Mouse (Mus musculus): ENCODE measurements around the gene B3glct. TPM values are rescaled to one million over a fixed set of nuclear protein-coding genes. Genes with fewer than 3 reads are reported as not detected.

The B3glct gene
- total RNA-seq, 2 experiments from 2014 or later, result 29.8 to 33.7 TPM

DNA sequence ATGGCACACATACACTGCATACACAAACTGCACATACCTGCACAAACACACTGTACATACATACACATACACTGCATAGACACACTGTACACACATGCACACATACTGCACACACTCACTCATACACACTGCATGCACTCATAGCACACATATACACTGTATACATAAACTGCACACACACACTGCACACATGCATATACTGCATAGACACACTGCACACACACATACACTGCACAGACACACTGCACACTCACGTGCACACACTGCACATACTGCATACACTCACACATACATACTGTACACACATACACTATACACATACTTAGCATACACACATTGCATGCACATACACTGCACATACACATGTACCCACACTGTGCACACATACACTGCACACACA is 59.2 kb downstream of the B3glct start:
- no peak for ATAC-seq (replicated peaks; ENCODE audit: low FRiP score, low TSS enrichment, poor library complexity, severe bottlenecking)

DNA sequence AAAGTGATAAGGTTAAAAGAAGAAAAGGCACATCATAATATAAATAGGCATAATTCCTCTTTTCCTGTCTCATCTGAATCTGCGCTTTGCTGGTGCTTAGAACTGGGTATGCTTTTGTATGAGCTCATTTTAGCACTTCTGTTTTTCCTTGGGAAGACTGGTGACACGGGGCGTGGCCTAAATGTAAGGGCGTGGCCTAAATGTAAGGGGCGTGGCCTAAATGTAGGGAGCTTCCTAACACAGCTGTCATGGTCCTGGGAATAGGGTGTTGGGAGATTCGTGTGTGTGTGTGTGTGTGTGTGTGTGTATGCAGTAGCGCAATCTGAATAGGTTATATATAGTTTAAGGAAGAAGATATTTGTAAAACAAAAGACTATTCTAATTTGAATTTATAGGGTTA is 62.1 kb downstream of the B3glct start:
- no peak for ATAC-seq (replicated peaks; ENCODE audit: low FRiP score, low TSS enrichment, poor library complexity, severe bottlenecking)

DNA sequence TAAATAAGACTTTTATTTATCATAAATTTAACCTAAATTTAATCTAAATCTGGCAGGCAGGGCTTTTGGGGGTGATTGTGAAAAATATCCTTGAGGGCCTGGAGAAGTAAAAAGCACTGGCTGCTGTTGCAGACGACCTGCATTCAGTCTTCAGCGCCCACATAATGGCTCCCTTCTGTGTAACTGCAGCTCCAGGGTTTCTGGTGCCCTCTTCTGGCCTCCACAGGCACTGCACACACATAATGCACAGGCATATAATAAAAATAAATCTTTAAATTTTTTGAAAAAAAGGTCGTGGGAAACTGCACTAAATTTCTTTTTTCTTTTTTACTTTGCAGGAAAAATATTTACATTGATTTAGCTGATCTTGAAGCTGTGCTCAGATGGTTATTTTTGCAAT is 62.7 kb downstream of the B3glct start:
- ATAC-seq (replicated peaks; ENCODE audit: low FRiP score, low TSS enrichment, poor library complexity, severe bottlenecking), result no peak

DNA sequence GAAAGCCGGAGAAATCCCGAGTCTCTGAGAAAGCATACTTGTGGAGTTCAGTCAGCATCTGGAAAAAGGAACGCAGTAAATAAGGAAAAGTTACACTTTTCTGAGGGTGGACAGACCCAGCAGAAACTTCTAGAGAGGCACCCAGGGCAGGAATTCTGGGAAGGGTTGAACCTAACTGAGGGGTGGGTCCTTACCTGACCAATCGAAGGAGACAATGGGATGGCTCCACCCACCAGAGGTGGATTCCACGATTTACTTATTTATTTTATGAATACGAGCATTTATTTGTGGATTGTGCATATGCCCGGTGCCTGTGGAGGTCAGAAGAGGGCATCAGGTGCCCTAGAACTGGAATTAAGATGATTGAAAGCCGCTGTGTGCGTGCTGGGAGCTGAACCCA is 64.3 kb downstream of the B3glct start:
- no peak for ATAC-seq (replicated peaks; ENCODE audit: low FRiP score, low TSS enrichment, poor library complexity, severe bottlenecking)

DNA sequence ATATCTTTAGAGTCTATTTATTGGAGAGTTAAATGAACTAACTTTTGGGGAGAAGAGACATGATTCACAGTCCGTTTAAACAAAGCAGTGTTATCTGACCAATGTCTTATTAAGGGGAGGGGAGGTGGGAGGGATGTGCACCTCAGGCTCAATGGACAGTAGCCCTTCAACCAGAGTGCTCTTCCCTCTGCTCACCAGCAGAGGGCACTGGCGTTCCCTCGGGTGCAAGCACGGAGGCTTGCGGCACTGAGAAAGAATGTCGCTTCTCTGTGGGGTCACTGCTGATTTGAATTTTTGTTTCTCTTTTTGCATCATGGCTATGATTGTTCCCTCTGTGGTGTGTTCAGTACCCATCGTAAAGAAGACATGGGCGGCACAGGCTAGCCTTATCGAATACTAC is 67.0 kb downstream of the B3glct start:
- no peak for ATAC-seq (replicated peaks; ENCODE audit: low FRiP score, low TSS enrichment, poor library complexity, severe bottlenecking)

DNA sequence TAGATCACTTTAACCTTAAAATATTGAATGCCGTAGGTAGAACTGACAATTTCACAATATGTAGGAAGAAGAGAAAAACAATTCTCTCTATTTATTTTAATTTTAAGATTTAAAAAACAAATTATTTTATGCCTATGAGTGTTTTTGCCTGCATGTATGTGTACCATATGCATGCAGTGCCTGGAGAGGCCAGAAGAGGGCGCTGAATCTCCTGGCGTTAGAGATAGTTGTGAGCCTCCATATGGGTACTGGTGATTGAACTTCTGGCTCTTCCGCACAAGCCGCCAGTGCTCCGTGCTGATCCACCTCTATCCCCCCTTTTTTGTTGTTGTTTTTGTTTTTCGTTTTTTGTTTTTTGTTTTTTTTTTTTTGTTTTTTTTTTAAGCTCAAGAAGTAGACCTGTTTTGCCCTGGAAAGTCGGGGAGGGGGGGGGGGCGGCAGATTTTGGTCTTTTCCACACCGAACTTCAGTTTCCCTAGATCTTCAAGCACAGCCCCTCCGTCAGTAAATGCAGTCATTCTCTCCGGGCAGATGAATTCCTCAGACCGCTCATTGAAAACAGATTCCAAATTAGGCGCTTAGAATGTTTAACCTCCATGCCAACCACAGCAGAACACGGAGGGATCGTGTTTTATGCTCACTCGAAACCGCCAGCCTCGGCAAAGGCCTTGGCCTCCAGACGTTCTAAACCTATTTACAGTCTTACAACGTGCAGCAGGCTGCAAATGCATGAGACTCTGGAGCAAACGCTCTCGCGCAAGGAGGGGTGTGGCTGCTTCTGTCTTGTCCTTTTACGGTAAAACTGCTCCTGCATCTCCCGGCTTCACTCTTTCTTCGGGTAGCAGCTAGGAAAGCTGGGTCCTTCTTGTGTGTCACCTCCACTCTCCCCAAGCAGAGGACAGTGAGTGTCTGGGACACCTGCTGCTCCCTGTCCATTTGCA is 70.9 kb downstream of the B3glct start:
- no peak for ATAC-seq (replicated peaks; ENCODE audit: low FRiP score, low TSS enrichment, poor library complexity, severe bottlenecking)

DNA sequence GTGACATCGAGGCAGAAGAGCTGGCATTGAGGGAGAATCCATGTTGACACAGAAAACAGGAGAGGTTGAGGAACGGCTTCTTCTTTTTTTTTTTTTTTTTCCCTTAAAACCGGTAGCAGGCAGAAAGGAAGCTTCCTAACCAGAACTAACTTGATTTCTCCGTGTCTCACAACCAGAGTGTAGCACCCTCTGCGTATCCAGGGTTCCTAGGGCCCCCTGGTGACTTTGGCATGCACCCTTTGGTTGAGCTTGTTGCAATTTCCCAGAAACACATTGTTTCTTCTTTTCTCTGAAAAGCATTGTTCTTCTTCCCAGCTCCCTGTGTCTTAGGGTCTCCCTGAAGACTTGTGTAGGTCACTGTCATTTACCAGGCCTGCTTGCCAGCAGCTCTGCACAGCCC is 73.8 kb downstream of the B3glct start:
- ATAC-seq (replicated peaks; ENCODE audit: low FRiP score, low TSS enrichment, poor library complexity, severe bottlenecking), result no peak

DNA sequence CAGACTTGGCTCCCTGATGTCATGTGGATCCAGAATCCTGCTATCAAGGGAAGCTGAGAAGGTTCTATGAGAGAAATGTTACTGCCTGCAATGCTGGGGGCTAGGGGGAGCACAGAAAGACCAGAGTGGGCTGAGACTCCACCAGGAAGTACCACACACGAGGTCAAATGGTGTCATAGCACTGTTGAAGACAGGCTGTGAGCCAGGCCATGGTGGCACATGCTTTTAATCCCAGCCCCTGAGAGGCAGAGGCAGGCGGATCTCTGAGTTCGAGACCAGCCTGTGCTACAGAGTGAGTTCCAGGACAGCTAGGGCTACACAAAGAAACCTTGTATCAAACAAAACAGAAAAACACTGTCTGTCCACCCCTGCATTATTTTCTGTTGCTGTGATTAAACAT is 75.0 kb downstream of the B3glct start:
- no peak for ATAC-seq (replicated peaks; ENCODE audit: low FRiP score, low TSS enrichment, poor library complexity, severe bottlenecking)

DNA sequence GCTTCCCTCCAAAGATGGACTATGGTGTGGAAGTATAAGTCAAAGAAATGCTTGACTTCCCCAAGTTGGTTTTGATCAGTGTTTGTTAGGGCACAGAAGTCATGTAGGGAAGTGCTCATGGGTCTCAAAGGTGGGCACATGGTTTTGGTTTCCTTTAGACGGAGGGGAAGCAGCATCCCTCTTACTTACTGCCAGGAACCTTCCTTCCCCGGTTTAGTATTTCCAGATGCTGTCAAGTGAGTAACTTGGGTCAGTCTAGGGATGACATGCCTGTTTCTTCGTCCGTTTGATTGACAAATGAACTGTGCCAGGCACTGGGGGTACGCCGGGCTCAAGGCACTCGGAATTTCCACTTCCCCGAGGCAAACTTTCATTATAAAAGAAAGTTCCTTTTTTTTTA is 89.1 kb downstream of the B3glct start:
- no peak for ATAC-seq (replicated peaks; ENCODE audit: low FRiP score, low TSS enrichment, poor library complexity, severe bottlenecking)

DNA sequence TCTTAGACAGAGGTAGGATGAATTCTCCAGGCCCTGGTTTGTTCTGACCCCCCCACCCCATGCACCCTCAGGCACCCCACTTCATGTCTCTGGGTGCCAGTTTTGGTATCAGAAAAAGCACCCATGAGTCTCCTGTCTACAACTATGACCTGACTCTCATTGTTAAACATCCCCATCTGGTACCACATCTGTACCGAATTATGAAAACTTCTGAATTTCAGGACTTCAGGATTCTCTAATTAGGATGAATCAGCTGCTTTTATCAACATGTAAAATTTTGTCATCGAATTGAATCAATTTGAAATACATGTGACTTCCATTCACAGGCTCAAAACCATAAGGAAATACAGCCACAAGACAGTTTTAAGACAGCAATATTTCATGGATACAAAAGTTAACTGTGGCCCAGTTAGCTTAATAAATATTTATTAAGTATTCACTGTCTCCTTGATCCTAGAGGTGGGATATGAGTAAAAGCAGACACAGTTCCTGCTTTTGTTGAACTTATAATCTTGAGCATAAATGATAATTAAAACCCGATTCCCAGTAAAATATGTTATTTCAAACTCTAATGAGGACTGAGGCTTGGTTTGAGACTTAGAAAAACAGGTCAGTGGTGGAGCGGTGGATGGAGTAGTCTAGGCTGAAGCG is 89.7 kb downstream of the B3glct start:
- no peak for ATAC-seq (replicated peaks; ENCODE audit: low FRiP score, low TSS enrichment, poor library complexity, severe bottlenecking)

DNA sequence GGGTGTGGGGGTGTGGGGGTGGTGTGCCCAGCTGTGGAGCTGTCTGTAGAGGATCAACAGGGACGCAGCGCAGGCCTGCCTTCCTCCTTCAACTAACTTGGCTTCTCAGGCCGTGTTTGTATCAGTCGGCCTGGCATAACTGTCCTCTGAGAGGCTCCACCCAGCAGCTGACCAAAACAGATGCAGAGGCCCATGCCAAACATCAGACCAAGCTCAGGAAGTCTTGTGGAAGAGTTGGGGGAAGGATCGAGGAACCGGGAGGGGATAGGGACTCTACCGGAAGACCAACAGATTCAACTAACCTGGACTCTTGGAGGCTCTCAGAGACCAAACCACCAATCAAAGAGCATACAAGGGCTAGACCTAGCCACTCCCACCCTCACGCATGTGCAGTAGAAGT is 91.6 kb downstream of the B3glct start:
- ATAC-seq (replicated peaks; ENCODE audit: low FRiP score, low TSS enrichment, poor library complexity, severe bottlenecking), result no peak

DNA sequence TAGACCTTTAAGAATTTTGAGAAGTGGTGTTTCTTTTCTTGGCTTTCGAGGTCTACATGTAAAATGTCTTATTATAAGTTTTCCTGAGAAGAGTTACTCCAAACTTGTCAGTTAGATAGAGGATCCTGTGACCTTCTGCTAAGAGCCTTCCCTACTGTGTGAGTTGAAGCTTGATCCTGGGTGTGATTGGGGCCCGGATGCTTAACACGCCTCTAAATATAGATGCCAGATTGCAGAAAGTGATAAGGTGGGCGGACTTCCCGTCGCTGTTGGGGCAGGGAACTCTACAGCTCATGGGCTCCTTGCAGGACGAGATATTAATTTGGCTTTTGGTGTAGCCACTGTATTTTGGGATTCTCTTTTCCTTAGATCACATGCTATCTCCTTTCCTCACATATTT is 98.0 kb downstream of the B3glct start:
- ATAC-seq (replicated peaks; ENCODE audit: low FRiP score, low TSS enrichment, poor library complexity, severe bottlenecking), result peak; percentile 49; the same call in 1 of the 2 replicates

DNA sequence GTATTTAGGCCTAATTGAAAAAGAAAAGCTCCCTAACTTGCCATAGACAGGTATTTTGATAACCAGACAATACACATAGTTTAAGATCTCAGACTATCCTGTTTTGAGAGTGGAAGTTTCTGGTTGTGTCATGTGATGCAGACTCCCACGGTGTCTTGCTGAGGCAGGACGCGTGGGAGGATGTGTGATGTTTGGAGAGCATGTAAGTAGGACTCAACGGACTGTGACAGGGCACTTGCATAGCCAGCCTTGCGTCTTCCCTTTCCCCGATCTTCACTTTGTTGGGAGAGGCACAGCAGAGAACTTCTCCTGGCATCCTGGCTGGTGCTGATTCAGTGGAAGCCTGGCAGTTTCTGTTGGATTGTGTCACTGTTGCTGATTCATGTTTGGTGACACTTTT is 101.7 kb downstream of the B3glct start:
- no peak for ATAC-seq (replicated peaks; ENCODE audit: low FRiP score, low TSS enrichment, poor library complexity, severe bottlenecking)

DNA sequence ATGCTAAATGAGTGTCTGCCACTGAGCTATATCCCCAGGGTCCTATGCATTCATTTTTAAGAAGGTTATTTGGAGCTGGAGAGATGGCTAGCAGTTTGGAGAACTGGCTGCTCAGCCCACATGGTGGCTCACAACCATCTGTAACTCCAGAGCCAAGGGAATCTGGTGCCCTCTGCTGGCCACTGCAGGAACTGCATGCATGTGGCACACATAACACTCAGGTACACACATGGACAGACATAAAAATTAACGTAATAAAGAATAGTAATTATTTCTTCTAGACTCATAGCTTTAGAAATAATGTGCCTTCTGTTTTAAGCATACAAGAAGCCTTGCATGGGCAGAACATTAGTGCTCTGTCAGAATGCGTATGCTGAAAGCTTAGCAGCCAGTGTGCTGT is 102.4 kb downstream of the B3glct start:
- ATAC-seq (replicated peaks; ENCODE audit: low FRiP score, low TSS enrichment, poor library complexity, severe bottlenecking), result peak; percentile 63; the same call in 1 of the 2 replicates

DNA sequence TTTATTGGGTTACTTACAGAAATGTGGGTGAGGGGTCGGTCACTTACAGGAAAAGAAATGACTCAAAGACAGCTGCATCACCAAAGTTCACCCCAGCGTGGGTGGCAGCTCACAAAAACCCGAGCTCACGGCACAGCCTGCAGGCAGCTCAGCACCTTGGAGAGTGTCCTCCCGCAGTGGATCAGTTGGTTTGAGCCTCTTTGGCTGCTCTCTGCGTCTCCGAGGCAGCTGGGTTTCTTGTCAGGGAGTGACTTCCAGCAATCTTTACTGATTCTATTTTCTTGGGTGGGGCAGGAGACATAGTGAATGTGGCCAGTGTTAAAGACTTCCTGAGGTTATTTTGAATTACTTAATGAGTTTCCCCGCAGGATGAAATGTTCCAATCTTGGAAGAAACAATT is 112.1 kb downstream of the B3glct start:
- ATAC-seq (replicated peaks; ENCODE audit: low FRiP score, low TSS enrichment, poor library complexity, severe bottlenecking), result no peak

DNA sequence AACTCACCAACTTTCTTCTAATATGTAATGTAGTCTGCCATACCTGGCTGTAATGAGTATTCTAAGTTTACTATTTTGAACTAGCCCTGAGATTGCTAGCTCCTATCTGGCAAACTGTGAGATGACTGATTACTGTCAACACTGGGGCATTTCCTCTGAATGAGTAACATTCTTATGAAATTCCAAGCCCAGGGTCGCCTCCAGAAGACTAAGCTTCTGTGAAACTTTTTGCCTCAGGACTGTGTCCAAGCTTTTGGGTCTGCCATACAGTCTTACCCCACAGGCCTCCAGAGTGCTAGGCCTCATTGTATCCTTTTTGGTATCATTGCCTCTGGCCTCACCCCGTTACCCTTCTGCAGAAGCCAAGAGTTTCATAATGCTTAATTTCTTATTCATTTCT is 132.0 kb downstream of the B3glct start:
- no peak for ATAC-seq (replicated peaks; ENCODE audit: low FRiP score, low TSS enrichment, poor library complexity, severe bottlenecking)

DNA sequence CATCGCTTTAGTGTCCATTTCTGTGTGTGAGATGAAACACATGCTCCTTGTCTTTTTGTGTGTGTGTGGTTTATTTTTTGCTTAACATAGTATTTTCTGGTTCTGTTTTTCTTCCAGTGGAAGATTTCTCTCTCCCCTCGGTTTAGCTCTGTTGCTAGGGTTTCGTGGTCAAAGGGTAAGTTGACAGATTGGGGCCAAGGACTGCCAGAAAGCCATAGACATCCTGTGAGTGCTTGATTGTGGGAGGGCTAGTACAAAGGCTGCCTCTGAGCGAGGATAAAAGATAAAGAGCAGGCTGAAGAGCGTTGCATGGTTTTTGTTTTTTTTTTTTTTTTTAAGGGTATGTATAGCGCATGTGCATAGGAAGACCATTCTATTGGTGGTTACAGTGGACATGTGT is 133.8 kb downstream of the B3glct start:
- no peak for ATAC-seq (replicated peaks; ENCODE audit: low FRiP score, low TSS enrichment, poor library complexity, severe bottlenecking)

All from megakaryocyte-erythroid progenitor cell, adult 5-6 weeks (primary cell).